Mouse (Mus musculus) C2C12 (cell line): ENCODE results near the gene Llgl2.

Experiments
- CTCF ChIP-seq: IDR thresholded peaks from one replicate; pipeline ENCODE4 v1.5.1; 2011; ENCODE audit not compliant: control insufficient read depth, insufficient read depth, insufficient read length
- MAX ChIP-seq: IDR thresholded peaks from one replicate; pipeline ENCODE4 v1.6.1; 2011; ENCODE audit warnings: mild to moderate bottlenecking, control low read depth
- MYOD1 ChIP-seq: IDR thresholded peaks from one replicate; pipeline ENCODE4 v1.6.1; 2011; ENCODE audit warnings: low read depth; ENCODE audit not compliant: control insufficient read depth, insufficient read length
- MYOG ChIP-seq: IDR thresholded peaks from one replicate; pipeline ENCODE4 v1.6.1; 2011; ENCODE audit not compliant: control insufficient read depth, insufficient read length; ENCODE audit errors: extremely low read depth
- USF1 ChIP-seq: IDR thresholded peaks from one replicate; pipeline ENCODE4 v1.6.1; 2011; ENCODE audit warnings: low read depth, mild to moderate bottlenecking, control low read depth, moderate library complexity

DNA sequence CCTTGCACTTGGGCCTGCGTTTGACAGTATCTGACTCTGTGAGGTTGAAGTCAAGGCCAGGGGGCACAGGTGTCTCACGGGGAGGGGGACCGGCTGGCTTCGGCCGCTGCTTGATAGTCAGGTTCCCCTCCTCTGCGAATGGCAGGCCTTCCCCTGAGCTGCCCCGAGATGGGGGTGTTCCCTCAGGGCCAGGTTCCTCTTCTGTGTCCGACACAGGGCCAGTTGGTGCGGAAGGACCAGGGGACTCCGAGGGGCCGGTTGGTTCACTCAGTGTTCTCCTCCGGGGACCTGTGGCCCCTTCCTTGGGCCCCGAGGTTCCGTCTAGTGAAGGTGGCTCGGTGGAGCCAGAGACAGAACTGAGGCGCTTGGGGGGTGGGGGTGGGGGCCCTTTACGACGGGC, 22.9 kb upstream of the Llgl2 start:
- no peak for TF ChIP-seq MAX
- TF ChIP-seq CTCF, result no peak
- TF ChIP-seq USF1, result no peak
- TF ChIP-seq MYOD1, result no peak
- no peak for TF ChIP-seq MYOG
